Mouse (Mus musculus): ENCODE data around the gene Cdiptos. TPM values are rescaled to one million over a fixed set of nuclear protein-coding genes. Genes with fewer than 3 reads are reported as not detected.
A peak's percentile ranks its signal among the peaks of the same experiment; 100 is the strongest.

Gene Cdiptos
- polyA plus RNA-seq, 1 experiment from 2014 or later, result 2.8 TPM

- no peak for TF ChIP-seq CTCF (IDR thresholded peaks at IDR 0.05; ENCODE audit: low read depth)
Measured at GRCm38 (mm10) chr7:126983113-126983512, 7.2 kb upstream of the Cdiptos start.

GRCm38 (mm10) chr7:126982054-126982453, 6.2 kb upstream of the Cdiptos start:
- no peak for TF ChIP-seq CTCF (IDR thresholded peaks at IDR 0.05; ENCODE audit: low read depth)
- H3K27ac ChIP-seq, result no peak overlapping the region
- DNase-seq (ENCODE audit: low spot score) (no peak), ATAC-seq (replicated peaks; ENCODE audit: low FRiP score, low read depth) (no peak)
- H3K4me2 ChIP-seq (ENCODE audit: low read length), result no peak overlapping the region
- 0 out of 2 replicates have a peak, but pooled peaks cover 4% of the 10 kb centered on the region for H3K4me1 ChIP-seq (replicated peaks; ENCODE audit: insufficient read depth, low read length)
- no peak overlapping the region for H3K9ac ChIP-seq (ENCODE audit: low read depth, low read length)
- no peaks in the 10 kb centered on the region for H3K27me3 ChIP-seq (ENCODE audit: insufficient read depth, low read length)
- no peaks in the 10 kb centered on the region for H3K9me3 ChIP-seq (replicated peaks; ENCODE audit: low read length)
- peaks cover 20% of the 10 kb centered on the region for H3K36me3 ChIP-seq (ENCODE audit: insufficient read depth, low read length)
- WGBS, result 88% methylated on average over 4 of the region's 4 CpGs
- no peak overlapping the region for H3K4me3 ChIP-seq (replicated peaks; ENCODE audit: low read depth, low read length)

More at GRCm38 (mm10) chr7:126983113-126983512, 7.2 kb upstream of the Cdiptos start:
- DNase-seq (ENCODE audit: low spot score) (no peak), ATAC-seq (replicated peaks; ENCODE audit: low FRiP score, low read depth) (no peak)
- no peak overlapping the region for H3K27ac ChIP-seq
- H3K4me2 ChIP-seq (ENCODE audit: low read length), result no peak overlapping the region
- H3K36me3 ChIP-seq (ENCODE audit: insufficient read depth, low read length), result peaks cover 19% of the 10 kb centered on the region
- H3K27me3 ChIP-seq (ENCODE audit: insufficient read depth, low read length), result no peaks in the 10 kb centered on the region
- 64% methylated on average over 7 of the region's 7 CpGs for WGBS
- no peaks in the 10 kb centered on the region for H3K4me1 ChIP-seq (replicated peaks; ENCODE audit: insufficient read depth, low read length)
- no peak overlapping the region for H3K4me3 ChIP-seq (replicated peaks; ENCODE audit: low read depth, low read length)
- H3K9ac ChIP-seq (ENCODE audit: low read depth, low read length), result no peak overlapping the region
- H3K9me3 ChIP-seq (replicated peaks; ENCODE audit: low read length), result no peaks in the 10 kb centered on the region

GRCm38 (mm10) chr7:126981601-126982000, 5.7 kb upstream of the Cdiptos start:
- ATAC-seq (replicated peaks; ENCODE audit: low FRiP score, low read depth) (no peak), DNase-seq (ENCODE audit: low spot score) (no peak)
- TF ChIP-seq CTCF (IDR thresholded peaks at IDR 0.05; ENCODE audit: low read depth), result no peak
- 0 out of 2 replicates have a peak, but pooled peaks cover 4% of the 10 kb centered on the region for H3K4me1 ChIP-seq (replicated peaks; ENCODE audit: insufficient read depth, low read length)
- no peak overlapping the region for H3K9ac ChIP-seq (ENCODE audit: low read depth, low read length)
- peaks cover 20% of the 10 kb centered on the region for H3K36me3 ChIP-seq (ENCODE audit: insufficient read depth, low read length)
- no peak overlapping the region for H3K27ac ChIP-seq
- no peak overlapping the region for H3K4me3 ChIP-seq (replicated peaks; ENCODE audit: low read depth, low read length)
- 90% methylated on average over 2 of the region's 2 CpGs for WGBS
- H3K4me2 ChIP-seq (ENCODE audit: low read length), result no peak overlapping the region
- H3K27me3 ChIP-seq (ENCODE audit: insufficient read depth, low read length), result no peaks in the 10 kb centered on the region
- H3K9me3 ChIP-seq (replicated peaks; ENCODE audit: low read length), result no peaks in the 10 kb centered on the region

- 0 out of 2 replicates have a peak, but pooled peaks cover 4% of the 10 kb centered on the region for H3K4me1 ChIP-seq (replicated peaks; ENCODE audit: insufficient read depth, low read length)
- no peak overlapping the region for H3K27ac ChIP-seq
- no peak overlapping the region for H3K4me2 ChIP-seq (ENCODE audit: low read length)
- WGBS, result 88% methylated on average over 6 of the region's 6 CpGs
- ATAC-seq (replicated peaks; ENCODE audit: low FRiP score, low read depth) (no peak), DNase-seq (ENCODE audit: low spot score) (no peak)
- no peaks in the 10 kb centered on the region for H3K9me3 ChIP-seq (replicated peaks; ENCODE audit: low read length)
- H3K9ac ChIP-seq (ENCODE audit: low read depth, low read length), result no peak overlapping the region
- no peak overlapping the region for H3K4me3 ChIP-seq (replicated peaks; ENCODE audit: low read depth, low read length)
- H3K27me3 ChIP-seq (ENCODE audit: insufficient read depth, low read length), result no peaks in the 10 kb centered on the region
- no peak for TF ChIP-seq CTCF (IDR thresholded peaks at IDR 0.05; ENCODE audit: low read depth)
- H3K36me3 ChIP-seq (ENCODE audit: insufficient read depth, low read length), result peaks cover 20% of the 10 kb centered on the region
Measured at GRCm38 (mm10) chr7:126978841-126979240, 2.9 kb upstream of the Cdiptos start.

- H3K36me3 ChIP-seq (ENCODE audit: insufficient read depth, low read length), result peaks cover 20% of the 10 kb centered on the region
- ATAC-seq (replicated peaks; ENCODE audit: low FRiP score, low read depth) (no peak), DNase-seq (ENCODE audit: low spot score) (peak; percentile 28)
- H3K9ac ChIP-seq (ENCODE audit: low read depth, low read length), result peak overlapping the region; percentile 87
- peak overlapping the region; percentile 68 for H3K4me2 ChIP-seq (ENCODE audit: low read length)
- WGBS, result 24% methylated on average over 14 of the region's 14 CpGs
- H3K4me1 ChIP-seq (replicated peaks; ENCODE audit: insufficient read depth, low read length), result 0 out of 2 replicates have a peak, but pooled peaks cover 4% of the 10 kb centered on the region
- H3K9me3 ChIP-seq (replicated peaks; ENCODE audit: low read length), result no peaks in the 10 kb centered on the region
- peak overlapping the region; percentile 73 for H3K4me3 ChIP-seq (replicated peaks; ENCODE audit: low read depth, low read length)
- H3K27ac ChIP-seq, result peak overlapping the region; percentile 95
- H3K27me3 ChIP-seq (ENCODE audit: insufficient read depth, low read length), result no peaks in the 10 kb centered on the region
- TF ChIP-seq CTCF (IDR thresholded peaks at IDR 0.05; ENCODE audit: low read depth), result no peak
Measured at GRCm38 (mm10) chr7:126976878-126977459, 1.1 kb upstream of the Cdiptos start.

- 0% methylated on average over 1 of the region's 1 CpGs for WGBS
- no peak for DNase-seq (ENCODE audit: low spot score)
Measured at GRCm38 (mm10) chr7:126975893-126975949, 177 bp downstream of the Cdiptos start, which contains the start of gene Cdipt. TSS of gene Cdipt (plus strand) at chr7:126975914.

GRCm38 (mm10) chr7:126975493-126975892, 405 bp downstream of the Cdiptos start:
- DNase-seq (ENCODE audit: low spot score) (peak; percentile 11), ATAC-seq (replicated peaks; ENCODE audit: low FRiP score, low read depth) (0 out of 2 replicates have a peak, but pooled peaks have one; percentile 2)
- H3K36me3 ChIP-seq (ENCODE audit: insufficient read depth, low read length), result peaks cover 20% of the 10 kb centered on the region
- 12% methylated on average over 8 of the region's 8 CpGs for WGBS
- H3K4me3 ChIP-seq (replicated peaks; ENCODE audit: low read depth, low read length), result peak overlapping the region; percentile 73
- TF ChIP-seq CTCF (IDR thresholded peaks at IDR 0.05; ENCODE audit: low read depth), result no peak
- H3K9ac ChIP-seq (ENCODE audit: low read depth, low read length), result peak overlapping the region; percentile 87; the same call in 1 of the 2 replicates
- H3K27me3 ChIP-seq (ENCODE audit: insufficient read depth, low read length), result no peaks in the 10 kb centered on the region
- peak overlapping the region; percentile 95 for H3K27ac ChIP-seq
- H3K4me2 ChIP-seq (ENCODE audit: low read length), result peak overlapping the region; percentile 68
- no peaks in the 10 kb centered on the region for H3K9me3 ChIP-seq (replicated peaks; ENCODE audit: low read length)
- H3K4me1 ChIP-seq (replicated peaks; ENCODE audit: insufficient read depth, low read length), result 0 out of 2 replicates have a peak, but pooled peaks cover 4% of the 10 kb centered on the region

More at GRCm38 (mm10) chr7:126975893-126975949, 177 bp downstream of the Cdiptos start, which contains the start of gene Cdipt:
- TF ChIP-seq CTCF (IDR thresholded peaks at IDR 0.05; ENCODE audit: low read depth), result no peak
- Histone ChIP-seq H3K9me3 (replicated peaks; ENCODE audit: low read length) (no peaks in the 10 kb centered on the region), H3K9ac (ENCODE audit: low read depth, low read length) (peak within 1 kb of the TSS; percentile 87), H3K36me3 (ENCODE audit: insufficient read depth, low read length) (peaks cover 20% of the 10 kb centered on the region), H3K4me2 (ENCODE audit: low read length) (peak within 1 kb of the TSS; percentile 68), H3K4me3 (replicated peaks; ENCODE audit: low read depth, low read length) (peak within 1 kb of the TSS; percentile 73), H3K27ac (peak within 1 kb of the TSS; percentile 95), H3K4me1 (replicated peaks; ENCODE audit: insufficient read depth, low read length) (0 out of 2 replicates have a peak, but pooled peaks cover 4% of the 10 kb centered on the region), H3K27me3 (ENCODE audit: insufficient read depth, low read length) (no peaks in the 10 kb centered on the region)
- no peak for ATAC-seq (replicated peaks; ENCODE audit: low FRiP score, low read depth)

Measured in kidney, postnatal 0 days (tissue).